Mouse (Mus musculus): ENCODE results near the gene Slc25a35.

DNA sequence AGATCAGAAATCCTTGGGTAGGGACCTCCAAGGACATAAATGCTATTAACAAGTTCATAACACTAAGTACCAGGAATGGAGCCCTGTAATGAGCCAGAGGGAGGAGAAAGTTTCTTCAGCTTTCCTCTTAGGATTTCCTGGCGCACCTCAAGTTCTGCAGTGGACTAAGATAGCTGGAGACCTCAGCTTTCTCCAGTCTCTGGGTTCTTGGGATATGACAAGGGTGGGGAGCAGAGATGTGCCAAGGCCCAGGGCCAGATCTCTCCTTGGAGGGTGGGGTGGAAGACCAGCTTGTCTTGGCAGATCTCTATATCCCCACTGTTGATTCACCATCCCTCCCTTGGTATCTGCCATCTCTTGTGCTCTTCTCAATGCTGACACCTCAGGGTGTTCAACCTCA, 7.7 kb downstream of the Slc25a35 start:
- TF ChIP-seq CTCF (IDR thresholded peaks at IDR 0.05; ENCODE audit: borderline replicate concordance, insufficient read depth, low read depth, low read length) (no peak), POLR2A (IDR thresholded peaks at IDR 0.05; ENCODE audit: borderline replicate concordance, insufficient read depth, low read length) (no peak)
